Mouse (Mus musculus) spleen, adult 18-20 months (tissue): ENCODE measurements around the gene Ggn.
"Not testable (repeated sequence)": the region's sequence is repeated elsewhere in the genome, so short reads cannot be mapped to it uniquely, and the experiment has no call there.

ENCODE experiments used
- DNase-seq, 2 experiments: peaks; one replicate each; pipeline ENCODE4 v3.0.0; 2022; ENCODE audit warnings: mixed read lengths in 2 of 2

The Ggn gene

DNA sequence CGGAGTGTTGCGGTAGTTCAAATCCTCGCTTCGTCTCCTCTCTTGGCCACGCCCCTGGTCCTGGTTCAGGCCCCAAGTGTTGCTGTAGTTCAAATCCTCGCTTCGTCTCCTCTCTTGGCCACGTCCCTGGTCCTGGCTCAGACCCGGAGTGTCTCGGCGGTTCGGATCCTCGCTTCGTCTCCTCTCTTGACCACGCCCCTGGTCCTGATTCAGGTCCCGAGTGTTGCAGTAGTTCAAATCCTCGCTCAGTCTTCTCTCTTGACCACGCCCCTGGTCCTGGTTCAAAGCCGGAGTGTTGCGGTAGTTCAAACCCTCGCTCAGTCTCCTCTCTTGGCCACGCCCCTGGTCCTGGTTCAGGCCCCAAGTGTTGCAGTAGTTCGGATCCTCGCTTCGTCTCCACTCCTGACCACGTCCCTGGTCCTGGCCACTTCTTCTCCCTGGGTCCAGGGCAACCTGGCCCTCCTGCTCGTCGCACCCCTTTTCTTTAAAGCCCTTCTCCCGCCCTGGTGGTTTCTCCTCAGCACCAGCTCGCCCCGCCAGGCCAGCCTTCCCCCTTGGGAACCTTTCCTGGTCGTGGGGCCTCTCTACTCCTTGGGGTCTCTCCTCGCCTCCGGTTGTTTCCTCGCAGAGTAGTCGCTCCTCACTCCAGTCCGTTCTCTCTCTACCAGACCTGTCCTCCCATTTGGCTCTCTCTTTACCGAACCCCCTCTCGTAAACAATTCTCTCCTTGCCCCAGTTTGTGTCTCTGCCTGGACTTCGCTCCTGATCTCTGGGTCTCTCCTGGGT, 43.0 kb downstream of the Ggn start:
- not testable (repeated sequence) for DNase-seq

DNA sequence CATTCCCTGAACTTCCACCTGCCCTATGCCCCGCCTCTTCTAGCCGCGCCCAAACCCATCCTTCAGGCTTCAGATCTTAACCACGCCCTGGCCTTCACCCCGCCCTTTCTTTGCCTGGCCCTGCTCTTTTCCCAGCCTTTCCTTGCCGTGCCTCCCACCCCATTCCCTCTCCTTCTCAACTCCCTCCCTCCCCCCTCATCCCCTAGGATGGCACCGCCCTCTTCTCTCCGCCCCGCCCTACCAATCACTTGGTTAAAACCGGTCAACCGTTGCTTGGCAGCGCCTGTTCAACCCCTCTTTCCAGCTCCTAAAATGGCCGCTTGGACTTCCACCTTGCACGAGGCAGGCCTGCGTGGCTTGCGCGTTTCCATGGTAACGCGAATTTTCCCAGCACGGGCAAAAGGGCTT, 43.7 kb downstream of the Ggn start, which contains the start of gene Catsperg1:
Gene Catsperg1 (minus strand): TSS at position 361 of the 408 bp plus-strand sequence.
- DNase-seq = no peak

DNA sequence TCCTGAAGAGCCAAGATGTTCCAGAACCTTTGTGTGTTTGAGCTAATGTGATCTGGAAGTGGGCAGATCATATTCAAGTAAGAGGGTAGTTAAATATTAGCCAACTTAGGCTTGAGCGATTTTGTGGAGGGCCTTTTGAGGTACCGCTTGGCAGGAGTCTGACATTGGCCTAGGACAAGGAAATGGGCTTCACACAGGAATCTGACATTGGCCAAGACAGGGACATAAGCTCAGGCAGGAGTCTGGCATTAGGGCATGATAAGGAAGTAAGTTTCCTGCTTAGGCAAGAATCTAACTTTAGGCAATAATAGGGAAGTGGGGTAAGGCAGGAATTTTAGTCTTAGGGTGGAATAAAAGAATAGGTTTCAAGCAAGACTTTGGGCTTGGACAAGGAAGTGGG, 44.2 kb downstream of the Ggn start:
- DNase-seq = no peak

DNA sequence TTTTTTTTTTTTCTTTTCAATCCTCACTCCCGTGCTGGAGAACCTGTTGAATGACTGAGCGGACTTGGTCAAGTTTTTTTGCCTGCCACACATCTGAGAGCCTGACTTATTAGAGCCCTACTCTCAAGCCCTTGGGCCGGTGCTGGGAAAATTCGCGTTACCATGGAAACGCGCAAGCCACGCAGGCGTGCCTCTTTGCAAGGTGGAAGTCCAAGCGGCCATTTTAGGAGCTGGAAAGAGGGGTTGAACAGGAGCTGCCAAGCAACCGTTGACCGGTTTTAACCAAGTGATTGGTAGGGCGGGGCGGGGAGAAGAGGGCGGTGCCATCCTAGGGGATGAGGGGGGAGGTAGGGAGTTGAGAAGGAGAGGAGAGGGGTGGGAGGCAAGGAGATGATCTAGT, 44.8 kb downstream of the Ggn start:
- no peak for DNase-seq
